Mouse (Mus musculus) intestine, postnatal 0 days (tissue): Measurements from ENCODE around the gene Stk38. TPM values are rescaled to one million over a fixed set of nuclear protein-coding genes. Genes with fewer than 3 reads are reported as not detected.
"Not testable (repeated sequence)": the region's sequence is repeated elsewhere in the genome, so short reads cannot be mapped to it uniquely, and the experiment has no call there.

Experiments used
- ATAC-seq: fragments of 200-750 bp; cut with Nextera tagmentation; 2 replicates; pipeline ENCODE4 v1.8.0; 2017; ENCODE audit warnings: mild to moderate bottlenecking, moderate TSS enrichment, moderate library complexity
- H3K27ac ChIP-seq: fragments of 300-500 bp; sonication (generic); 2 replicates; pipeline ENCODE4 v1.5.1; 2014; ENCODE audit warnings: mild to moderate bottlenecking, low read depth, low read length, moderate library complexity
- H3K27me3 ChIP-seq: fragments of 300-500 bp; sonication (generic); replicated peaks from 2 replicates; pipeline ENCODE4 v1.6.1; 2014; ENCODE audit warnings: low read length, mixed read lengths; ENCODE audit not compliant: control insufficient read depth, insufficient read depth
- H3K36me3 ChIP-seq: fragments of 300-500 bp; sonication (generic); 2 replicates; pipeline ENCODE4 v1.6.1; 2014; ENCODE audit warnings: mild to moderate bottlenecking, moderate library complexity; ENCODE audit not compliant: control insufficient read depth, insufficient read depth
- H3K4me1 ChIP-seq: fragments of 300-500 bp; sonication (generic); replicated peaks from 2 replicates; pipeline ENCODE4 v1.6.1; 2014; ENCODE audit warnings: antibody characterized with exemption, low read length, mixed read lengths; ENCODE audit not compliant: control insufficient read depth, insufficient read depth
- H3K4me2 ChIP-seq: fragments of 300-500 bp; sonication (generic); replicated peaks from 2 replicates; pipeline ENCODE4 v1.6.1; 2014; ENCODE audit warnings: low read depth, mild to moderate bottlenecking, moderate library complexity
- H3K4me3 ChIP-seq: fragments of 300-500 bp; sonication (generic); 2 replicates; pipeline ENCODE4 v1.5.1; 2014; ENCODE audit warnings: low read depth, low read length
- H3K9ac ChIP-seq: fragments of 300-500 bp; sonication (generic); 2 replicates; pipeline ENCODE4 v1.6.1; 2014; ENCODE audit warnings: mild to moderate bottlenecking, low read depth, low read length
- H3K9me3 ChIP-seq: fragments of 300-500 bp; sonication (generic); 2 replicates; pipeline ENCODE4 v1.6.1; 2016; ENCODE audit warnings: mixed run types; ENCODE audit not compliant: control insufficient read depth
- CTCF ChIP-seq: sonication (generic); IDR thresholded peaks from 2 replicates; pipeline ENCODE4 v1.5.1; 2016; ENCODE audit warnings: low read depth, mild to moderate bottlenecking, control low read depth, antibody characterized with exemption, moderate library complexity
- WGBS: fragments of 180-500 bp; shearing (Covaris S2); extraction: QIAGEN DNeasy Blood & Tissue Kit; methylation state at CpG from one replicate; pipeline ENCODE4 v1.1.7; 2014; 5-methylcytosine and 5-hydroxymethylcytosine counted together
- polyA plus RNA-seq: library from polyadenylated mRNA; unstranded; fragments of >200 nt; fragmentation: Nextera tagmentation; extraction: Ambion mirVana; gene quantifications from 2 replicates; pipeline ENCODE4 v1.2.1, GENCODE M21; 2015

Stk38 gene
- polyA plus RNA-seq, 1 experiment from 2014 or later, result 51.5 TPM

DNA sequence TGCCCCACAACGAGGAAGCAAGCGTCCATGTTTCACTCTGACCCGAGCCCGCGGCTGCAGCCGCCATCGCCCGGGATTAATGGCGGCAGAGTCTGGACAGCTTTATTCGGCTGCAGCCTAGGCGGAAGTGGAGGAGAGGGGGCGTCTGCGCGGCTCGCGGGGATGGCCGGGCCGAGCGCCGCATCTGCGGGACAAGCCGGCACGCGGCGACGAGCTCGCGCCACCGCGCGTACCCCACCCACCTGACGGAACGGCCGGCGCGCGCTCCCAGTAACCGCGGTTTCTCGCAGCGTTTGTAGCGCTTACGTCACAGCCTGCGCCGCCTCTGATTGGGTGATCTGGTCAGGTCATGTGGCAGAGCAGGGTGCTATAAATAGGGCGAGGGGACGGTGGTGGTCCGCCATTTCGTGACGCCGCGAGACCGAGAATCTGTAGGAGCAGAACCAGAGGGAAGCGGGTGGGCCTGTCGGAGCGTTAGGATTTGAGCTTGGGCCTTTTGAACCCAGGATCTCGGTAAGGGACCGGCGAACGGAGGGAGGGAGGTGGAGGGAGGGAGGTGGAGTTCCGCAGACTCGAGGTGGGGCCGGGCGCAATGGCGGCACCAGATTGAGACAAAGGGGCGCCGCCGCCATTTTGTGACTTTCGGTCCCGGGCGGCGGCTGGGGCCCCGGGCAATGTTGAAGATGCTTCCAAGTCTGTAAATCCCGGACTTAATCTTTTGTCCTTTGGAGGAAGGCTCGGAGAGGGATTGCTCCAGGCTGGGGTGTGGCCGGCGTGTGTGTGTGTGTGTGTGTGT, 24.7 kb upstream of the Stk38 start, which contains the start of gene Srsf3:
Gene Srsf3 (plus strand): TSS at position 355 of the 796 bp plus-strand sequence.
- WGBS, result under 1% methylated on average over 75 of the region's 77 CpGs
- H3K4me3 ChIP-seq, result peak within 1 kb of the TSS; percentile 70
- peaks cover 10% of the 10 kb centered on the region for H3K36me3 ChIP-seq
- H3K4me1 ChIP-seq, result peaks cover 6% of the 10 kb centered on the region
- H3K9ac ChIP-seq, result peak within 1 kb of the TSS; percentile 96
- H3K4me2 ChIP-seq, result peak within 1 kb of the TSS; percentile 77
- H3K9me3 ChIP-seq, result no peaks in the 10 kb centered on the region
- ATAC-seq, result peak; percentile 97
- no peak; the same call in 1 of the 2 replicates for TF ChIP-seq CTCF
- no peaks in the 10 kb centered on the region for H3K27me3 ChIP-seq
- peak within 1 kb of the TSS; percentile 93 for H3K27ac ChIP-seq

DNA sequence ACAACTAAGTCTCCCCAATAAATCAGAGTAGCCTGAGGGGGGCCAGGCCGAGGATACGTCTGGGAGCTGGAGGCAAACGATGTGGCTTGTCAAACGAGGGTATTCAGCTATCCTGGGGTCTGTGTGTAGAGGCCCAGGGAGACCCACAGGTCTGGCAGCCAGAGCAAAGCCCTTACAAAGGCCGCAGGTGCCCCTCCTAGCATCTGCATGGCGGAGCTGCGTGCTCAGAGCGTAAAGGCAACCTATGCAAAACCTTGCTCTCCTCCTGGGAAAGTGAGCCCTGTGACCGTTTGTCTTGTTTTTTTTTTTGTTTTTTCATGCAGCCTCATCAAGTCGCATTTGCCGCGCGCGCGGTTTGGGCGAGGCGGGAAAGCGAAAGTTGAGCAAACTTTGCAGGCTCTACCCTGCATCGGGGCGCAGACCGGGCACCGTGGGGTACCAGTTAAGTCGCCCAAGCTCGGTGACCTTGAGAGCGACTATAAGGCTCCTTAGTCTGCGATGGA, 24.0 kb upstream of the Stk38 start:
- H3K4me3 ChIP-seq, result peak overlapping the region; percentile 70
- peak overlapping the region; percentile 63 for H3K4me2 ChIP-seq
- no peaks in the 10 kb centered on the region for H3K27me3 ChIP-seq
- H3K4me1 ChIP-seq, result peaks cover 6% of the 10 kb centered on the region
- peak overlapping the region; percentile 67 for H3K9ac ChIP-seq
- peaks cover 5% of the 10 kb centered on the region for H3K36me3 ChIP-seq
- under 1% methylated on average over 26 of the region's 26 CpGs for WGBS
- no peak for TF ChIP-seq CTCF
- H3K9me3 ChIP-seq, result no peaks in the 10 kb centered on the region
- peak; percentile 40 for ATAC-seq
- H3K27ac ChIP-seq, result peak overlapping the region; percentile 93

DNA sequence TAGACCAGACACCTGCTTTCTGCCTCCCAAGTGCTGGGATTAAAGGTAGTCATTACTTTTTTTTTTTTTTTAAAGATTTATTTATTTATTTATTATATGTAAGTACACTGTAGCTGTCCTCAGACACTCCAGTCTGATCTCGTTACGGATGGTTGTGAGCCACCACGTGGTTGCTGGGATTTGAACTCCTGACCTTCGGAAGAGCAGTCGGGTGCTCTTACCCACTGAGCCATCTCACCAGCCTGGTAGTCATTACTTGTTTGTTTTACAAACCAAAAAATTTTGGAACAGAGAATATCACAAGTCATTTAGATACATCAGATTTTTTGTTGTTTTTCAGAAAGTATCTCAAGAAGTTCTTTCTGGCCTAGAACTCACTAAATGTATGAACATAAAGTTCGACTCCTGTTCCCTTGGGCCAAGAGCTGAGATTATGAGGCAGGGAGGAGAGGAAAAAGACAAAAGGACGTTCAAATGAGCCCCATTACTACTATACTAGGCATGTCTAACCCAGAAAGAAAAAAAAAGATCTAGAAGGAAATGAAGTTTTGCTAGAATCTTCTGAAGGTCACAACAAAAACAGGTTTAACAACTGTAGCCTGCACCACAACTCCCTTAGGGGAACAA, 23.4 kb upstream of the Stk38 start:
- peak overlapping the region; percentile 70 for H3K4me3 ChIP-seq
- ATAC-seq, result not testable (repeated sequence)
- 48% methylated on average over 7 of the region's 7 CpGs for WGBS

DNA sequence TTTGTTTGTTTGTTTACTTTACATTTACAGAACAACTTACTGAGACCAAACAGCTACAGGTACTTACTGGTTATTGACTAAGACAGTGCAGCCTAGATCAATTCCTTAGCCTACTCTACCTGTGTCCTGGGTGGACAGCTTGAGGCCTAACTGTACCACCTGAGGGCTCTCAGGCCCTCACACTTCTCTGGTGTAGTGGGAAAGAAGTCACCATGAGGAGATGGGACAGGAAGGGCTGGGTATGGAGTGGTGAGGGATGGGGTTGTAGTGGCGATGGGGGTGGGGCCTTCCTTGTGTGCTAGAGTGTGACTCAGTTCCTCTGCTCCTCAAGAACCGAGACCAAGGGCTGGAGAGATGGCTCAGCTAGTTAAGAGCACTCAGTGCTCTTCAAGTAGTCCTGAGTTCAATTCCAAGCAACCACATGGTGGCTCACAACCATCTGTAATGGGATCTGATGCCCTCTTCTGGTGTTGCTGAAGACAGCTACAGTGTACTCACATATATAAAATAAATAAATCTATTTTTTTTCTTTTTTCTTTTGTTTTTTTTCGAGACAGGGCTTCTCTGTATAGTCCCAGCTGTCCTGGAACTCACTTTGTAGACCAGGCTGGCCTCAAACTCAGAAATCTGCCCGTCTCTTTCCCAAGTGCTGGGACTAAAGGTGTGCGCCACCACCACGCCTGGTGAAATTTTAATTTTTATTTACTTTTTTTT, 22.7 kb upstream of the Stk38 start:
- TF ChIP-seq CTCF, result 0 out of 2 replicates have a peak, but pooled peaks have one; percentile 20
- H3K4me3 ChIP-seq, result no peak overlapping the region
- no peak for ATAC-seq
- no peaks in the 10 kb centered on the region; the same call in 1 of the 2 replicates for H3K36me3 ChIP-seq
- no peaks in the 10 kb centered on the region for H3K27me3 ChIP-seq
- H3K9ac ChIP-seq, result no peak overlapping the region
- peaks cover 6% of the 10 kb centered on the region for H3K4me1 ChIP-seq
- no peaks in the 10 kb centered on the region for H3K9me3 ChIP-seq
- no peak overlapping the region for H3K4me2 ChIP-seq
- no peak overlapping the region for H3K27ac ChIP-seq
- 85% methylated on average over 6 of the region's 6 CpGs for WGBS

More for the DNA sequence above, 23.4 kb upstream of the Stk38 start:
- H3K36me3 ChIP-seq, H3K4me1 ChIP-seq, H3K27me3 ChIP-seq, H3K9me3 ChIP-seq: not testable (repeated sequence)
- Histone ChIP-seq H3K9ac (peak overlapping the region; percentile 67), H3K4me2 (peak overlapping the region; percentile 63), H3K27ac (peak overlapping the region; percentile 93)

DNA sequence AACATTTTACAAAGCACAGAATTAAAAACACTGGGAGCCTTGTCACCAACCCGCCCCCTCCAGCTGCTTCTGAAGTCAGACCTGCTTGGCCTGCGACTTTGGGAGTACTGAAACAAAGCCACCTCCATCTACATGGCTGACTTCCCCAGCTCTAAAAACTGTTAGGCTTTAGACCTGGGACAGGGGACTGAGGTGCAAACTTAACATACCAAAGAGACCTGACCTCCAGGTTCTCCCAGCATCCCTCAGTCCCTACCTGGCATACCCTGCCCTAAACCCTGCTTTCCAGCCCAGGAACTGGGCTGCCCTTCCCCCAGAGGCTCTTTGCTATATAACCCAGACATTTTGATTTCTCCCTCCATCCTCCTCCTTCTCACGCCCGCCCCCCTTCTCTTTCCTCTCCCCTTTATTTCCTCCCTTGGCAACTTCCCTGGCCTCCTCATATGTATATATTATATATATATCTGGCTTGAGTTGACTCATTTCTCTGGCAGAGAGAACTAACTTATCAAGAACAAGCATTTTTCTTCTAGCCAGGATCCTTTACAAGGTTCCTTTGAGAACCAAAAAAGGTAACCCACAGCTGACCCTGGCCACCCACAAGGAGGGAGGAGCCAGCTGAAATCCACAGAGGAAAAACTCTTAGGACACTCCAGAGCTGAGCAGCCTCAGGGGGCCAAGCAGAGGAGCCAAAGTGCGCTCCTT, 19.0 kb upstream of the Stk38 start:
- 61% methylated on average over 5 of the region's 5 CpGs for WGBS
- H3K9ac ChIP-seq, result no peak overlapping the region
- no peaks in the 10 kb centered on the region for H3K9me3 ChIP-seq
- no peak overlapping the region for H3K4me3 ChIP-seq
- no peak for TF ChIP-seq CTCF
- no peaks in the 10 kb centered on the region for H3K27me3 ChIP-seq
- H3K27ac ChIP-seq, result no peak overlapping the region
- H3K4me1 ChIP-seq, result no peaks in the 10 kb centered on the region
- ATAC-seq, result no peak
- no peak overlapping the region for H3K4me2 ChIP-seq
- no peaks in the 10 kb centered on the region for H3K36me3 ChIP-seq
